Mouse (Mus musculus): ENCODE results near the gene Olfr432. TPM values are rescaled to one million over a fixed set of nuclear protein-coding genes. Genes with fewer than 3 reads are reported as not detected.
"Not testable (repeated sequence)": the region's sequence is repeated elsewhere in the genome, so short reads cannot be mapped to it uniquely, and the experiment has no call there.

Olfr432 gene
- polyA plus RNA-seq (2012; ENCODE audit: insufficient read depth, low replicate concordance): not detected in 2 replicates

GRCm38 (mm10) chr1:174048893-174049292, at the start of gene Olfr432:
Olfr432 (plus strand) TSS chr1:174049205.
- Histone ChIP-seq H3K27me3 (replicated peaks) (no peaks in the 10 kb centered on the region), H3K9me3 (no peaks in the 10 kb centered on the region), H3K4me1 (no peaks in the 10 kb centered on the region), H3K4me3 (replicated peaks) (no peak within 1 kb of the TSS), H3K36me3 (replicated peaks; ENCODE audit: low read length) (no peaks in the 10 kb centered on the region)
- TF ChIP-seq GATA1 (IDR thresholded peaks at IDR 0.05; ENCODE audit: borderline replicate concordance, low read length) (no peak), FLI1 (IDR thresholded peaks at IDR 0.05; ENCODE audit: low read length) (no peak)

DNA sequence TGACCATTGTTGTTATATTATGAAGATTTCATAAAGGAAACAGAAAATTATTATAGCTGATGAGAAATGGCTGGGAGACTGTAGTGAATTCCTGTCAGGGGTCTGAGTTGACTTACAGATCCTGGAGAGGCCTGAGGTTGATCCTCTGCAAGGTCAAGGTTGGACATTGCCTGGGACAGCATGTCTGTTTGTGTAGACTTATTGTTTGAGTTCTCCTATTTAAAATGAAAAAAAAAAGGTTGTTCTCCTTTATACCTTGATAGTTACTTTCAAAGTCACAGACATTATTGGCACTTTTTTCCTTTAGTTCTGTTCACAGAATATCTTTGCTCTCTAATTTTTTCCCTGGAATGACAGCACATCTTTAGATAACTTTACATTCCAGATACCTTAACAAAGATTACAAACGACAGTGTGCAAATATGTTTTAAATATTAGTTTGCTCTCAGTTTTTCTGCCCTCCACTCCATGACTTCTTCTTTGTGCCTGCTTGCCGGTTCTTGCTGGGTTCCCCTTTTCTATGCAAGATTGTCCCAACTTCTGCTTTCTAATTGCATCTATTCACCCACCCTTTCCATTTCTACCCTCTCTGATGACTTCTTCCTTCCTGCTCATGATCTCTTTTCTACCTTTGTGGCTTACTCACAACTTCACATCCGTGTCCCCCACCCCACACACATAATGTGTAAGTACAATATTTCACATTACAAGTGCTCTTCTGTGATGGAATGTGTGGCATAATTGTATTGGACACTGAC, 44.5 kb upstream of the Olfr432 start:
- not testable (repeated sequence) for H3K4me1 ChIP-seq; H3K4me3 ChIP-seq (replicated peaks); H3K9me3 ChIP-seq; H3K36me3 ChIP-seq (replicated peaks; ENCODE audit: low read length); H3K27me3 ChIP-seq (replicated peaks)

DNA sequence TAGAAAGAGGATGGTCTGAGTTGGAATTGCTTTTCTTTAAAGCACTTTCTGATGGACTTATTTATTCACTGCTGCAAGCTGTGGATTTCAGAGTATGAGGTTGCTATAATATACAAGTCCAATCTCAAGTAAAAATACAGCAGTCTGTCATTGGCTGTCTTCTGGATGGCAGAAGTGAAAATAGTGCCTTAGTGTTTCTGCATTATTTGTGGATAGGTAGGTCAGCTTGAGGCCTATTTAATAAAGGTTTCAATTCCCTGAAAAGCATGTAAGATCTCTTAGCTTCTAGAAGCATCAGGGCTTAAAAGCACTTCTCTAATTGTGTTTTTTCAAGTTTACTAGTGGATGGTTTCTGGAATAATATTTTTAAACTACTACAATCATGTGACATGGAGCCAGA, 42.0 kb upstream of the Olfr432 start:
- H3K36me3 ChIP-seq (replicated peaks; ENCODE audit: low read length); H3K4me1 ChIP-seq; H3K4me3 ChIP-seq (replicated peaks); H3K9me3 ChIP-seq; H3K27me3 ChIP-seq (replicated peaks): not testable (repeated sequence)

- Histone ChIP-seq H3K36me3 (replicated peaks; ENCODE audit: low read length) (no peaks in the 10 kb centered on the region), H3K27me3 (replicated peaks) (no peaks in the 10 kb centered on the region), H3K4me3 (replicated peaks) (no peak within 1 kb of the TSS), H3K9me3 (no peaks in the 10 kb centered on the region), H3K4me1 (no peaks in the 10 kb centered on the region)
- TF ChIP-seq FLI1 (IDR thresholded peaks at IDR 0.05; ENCODE audit: low read length) (no peak), GATA1 (IDR thresholded peaks at IDR 0.05; ENCODE audit: borderline replicate concordance, low read length) (no peak)
These were observed 17.3 kb upstream of the Olfr432 start, which contains the start of gene Ifi205 for GRCm38 (mm10) chr1:174031698-174032097. Ifi205 (minus strand) TSS chr1:174031810.

GRCm38 (mm10) chr1:174035841-174036240, 13.2 kb upstream of the Olfr432 start:
- TF ChIP-seq FLI1 (IDR thresholded peaks at IDR 0.05; ENCODE audit: low read length) (no peak), GATA1 (IDR thresholded peaks at IDR 0.05; ENCODE audit: borderline replicate concordance, low read length) (no peak)
- no peaks in the 10 kb centered on the region for H3K4me1 ChIP-seq

GRCm38 (mm10) chr1:174038480-174038879, 10.5 kb upstream of the Olfr432 start:
- no peak overlapping the region for H3K4me3 ChIP-seq (replicated peaks)
- H3K27me3 ChIP-seq (replicated peaks): no peaks in the 10 kb centered on the region
- TF ChIP-seq GATA1 (IDR thresholded peaks at IDR 0.05; ENCODE audit: borderline replicate concordance, low read length) (no peak), FLI1 (IDR thresholded peaks at IDR 0.05; ENCODE audit: low read length) (no peak)
- no peaks in the 10 kb centered on the region for H3K36me3 ChIP-seq (replicated peaks; ENCODE audit: low read length)
- H3K9me3 ChIP-seq: no peaks in the 10 kb centered on the region
- H3K4me1 ChIP-seq: peaks cover 4% of the 10 kb centered on the region; the same call in 1 of the 2 replicates

More at GRCm38 (mm10) chr1:174035841-174036240, 13.2 kb upstream of the Olfr432 start:
- Histone ChIP-seq H3K36me3 (replicated peaks; ENCODE audit: low read length) (no peaks in the 10 kb centered on the region), H3K9me3 (no peaks in the 10 kb centered on the region), H3K4me3 (replicated peaks) (no peak overlapping the region), H3K27me3 (replicated peaks) (no peaks in the 10 kb centered on the region)

DNA sequence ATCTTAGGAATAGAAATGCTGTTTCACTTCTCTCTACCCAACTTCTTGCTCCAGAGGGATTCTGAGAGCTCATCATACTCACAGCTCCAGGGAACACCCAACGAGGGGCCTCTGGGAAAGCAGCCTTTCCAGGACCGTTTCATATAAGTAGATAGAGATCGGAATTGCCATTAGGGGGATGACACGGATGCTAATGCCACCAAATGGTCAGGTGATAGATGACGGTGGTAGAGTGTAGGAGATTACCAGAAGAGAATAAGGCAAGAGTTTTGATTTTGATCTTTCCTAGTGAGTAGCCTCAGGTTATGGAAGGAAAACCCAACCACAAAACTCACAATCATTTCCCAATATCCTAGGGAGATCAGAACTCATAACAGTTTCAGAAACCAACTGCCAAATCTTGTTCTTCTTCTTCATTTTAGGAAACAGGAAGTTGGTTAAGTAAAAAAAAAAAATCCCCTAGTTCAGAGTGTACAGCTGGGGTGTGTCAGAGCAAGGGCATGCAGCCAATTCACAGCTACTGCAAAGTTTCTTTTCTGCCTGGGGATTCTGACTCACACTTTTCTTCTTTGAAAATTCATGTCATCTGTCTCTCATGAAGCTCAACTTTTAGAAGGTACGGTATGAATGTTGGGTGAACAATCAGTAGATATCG, 8.4 kb upstream of the Olfr432 start, which contains the start of gene Olfr433:
Gene Olfr433, plus strand, starts transcription at position 183 of the 655 bp plus-strand sequence.
- TF ChIP-seq FLI1 (IDR thresholded peaks at IDR 0.05; ENCODE audit: low read length) (no peak), GATA1 (IDR thresholded peaks at IDR 0.05; ENCODE audit: borderline replicate concordance, low read length) (no peak)

GRCm38 (mm10) chr1:174042091-174042884, 6.7 kb upstream of the Olfr432 start:
- H3K4me3 ChIP-seq (replicated peaks); H3K4me1 ChIP-seq; H3K9me3 ChIP-seq; H3K27me3 ChIP-seq (replicated peaks); H3K36me3 ChIP-seq (replicated peaks; ENCODE audit: low read length): not testable (repeated sequence)

More for the DNA sequence above, 8.4 kb upstream of the Olfr432 start, which contains the start of gene Olfr433:
- Histone ChIP-seq H3K27me3 (replicated peaks) (no peaks in the 10 kb centered on the region), H3K4me1 (peaks cover 4% of the 10 kb centered on the region; the same call in 1 of the 2 replicates), H3K4me3 (replicated peaks) (no peak within 1 kb of the TSS), H3K9me3 (no peaks in the 10 kb centered on the region), H3K36me3 (replicated peaks; ENCODE audit: low read length) (no peaks in the 10 kb centered on the region)

DNA sequence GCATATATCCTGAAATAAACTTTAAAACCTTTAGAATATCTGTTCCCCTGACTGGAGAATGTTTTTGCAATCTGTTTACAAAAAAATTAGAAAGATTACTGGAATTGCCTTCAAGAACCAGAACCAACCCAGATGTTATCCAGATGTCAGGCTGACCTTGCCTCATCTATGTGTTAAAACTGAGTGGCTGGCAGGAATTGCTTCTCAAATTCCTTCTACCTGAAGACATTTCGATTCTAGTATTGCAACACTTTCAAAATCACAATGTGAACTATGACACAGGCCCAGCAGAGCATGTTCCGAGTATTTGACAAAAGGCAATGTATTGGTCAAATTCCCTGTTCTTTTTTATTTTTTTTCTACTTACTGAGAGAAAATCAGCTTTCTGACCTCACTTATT, 4.6 kb upstream of the Olfr432 start:
- Histone ChIP-seq H3K4me3 (replicated peaks) (no peak overlapping the region), H3K27me3 (replicated peaks) (no peaks in the 10 kb centered on the region), H3K9me3 (no peaks in the 10 kb centered on the region), H3K36me3 (replicated peaks; ENCODE audit: low read length) (no peaks in the 10 kb centered on the region), H3K4me1 (peaks cover 4% of the 10 kb centered on the region; the same call in 1 of the 2 replicates)
- no peak for TF ChIP-seq GATA1 (IDR thresholded peaks at IDR 0.05; ENCODE audit: borderline replicate concordance, low read length)
- no peak for TF ChIP-seq FLI1 (IDR thresholded peaks at IDR 0.05; ENCODE audit: low read length)

GRCm38 (mm10) chr1:174048227-174048626, 778 bp upstream of the Olfr432 start:
- not testable (repeated sequence) for H3K9me3 ChIP-seq; H3K4me3 ChIP-seq (replicated peaks); H3K27me3 ChIP-seq (replicated peaks); H3K4me1 ChIP-seq; H3K36me3 ChIP-seq (replicated peaks; ENCODE audit: low read length)

- not testable (repeated sequence) for H3K36me3 ChIP-seq (replicated peaks; ENCODE audit: low read length); H3K27me3 ChIP-seq (replicated peaks); H3K4me3 ChIP-seq (replicated peaks); H3K9me3 ChIP-seq; H3K4me1 ChIP-seq
These were observed 352 bp downstream of the Olfr432 start for GRCm38 (mm10) chr1:174049357-174049756.
